Mouse (Mus musculus): ENCODE measurements around the gene Gm12216. TPM values are rescaled to one million over a fixed set of nuclear protein-coding genes. Genes with fewer than 3 reads are reported as not detected.

Gm12216 gene
- polyA plus RNA-seq, 1 experiment from 2014 or later, result 1.7 TPM

- Histone ChIP-seq H3K27ac (ENCODE audit: low read length) (no peak overlapping the region), H3K9me3 (ENCODE audit: control insufficient read depth, low read length) (no peaks in the 10 kb centered on the region), H3K9ac (ENCODE audit: low read depth, low read length) (no peak overlapping the region), H3K36me3 (ENCODE audit: control insufficient read depth, insufficient read depth, low read length) (no peaks in the 10 kb centered on the region), H3K4me3 (ENCODE audit: low read length) (no peak overlapping the region), H3K4me2 (ENCODE audit: low read depth, low read length) (no peak overlapping the region), H3K4me1 (ENCODE audit: control insufficient read depth, insufficient read depth, low read length) (peaks cover 16% of the 10 kb centered on the region), H3K27me3 (replicated peaks; ENCODE audit: control insufficient read depth, insufficient read depth, low read length) (no peaks in the 10 kb centered on the region)
- 76% methylated on average over 12 of the region's 12 CpGs for WGBS
- no peak for ATAC-seq
Observed at GRCm38 (mm10) chr11:53803093-53803492, 56.0 kb downstream of the Gm12216 start.

- no peak overlapping the region for H3K27ac ChIP-seq (ENCODE audit: low read length)
- H3K27me3 ChIP-seq (replicated peaks; ENCODE audit: control insufficient read depth, insufficient read depth, low read length), result no peaks in the 10 kb centered on the region
- H3K9ac ChIP-seq (ENCODE audit: low read depth, low read length), result no peak overlapping the region
- 71% methylated on average over 5 of the region's 5 CpGs for WGBS
- H3K9me3 ChIP-seq (ENCODE audit: control insufficient read depth, low read length), result no peaks in the 10 kb centered on the region
- H3K4me2 ChIP-seq (ENCODE audit: low read depth, low read length), result no peak overlapping the region
- no peak overlapping the region for H3K4me3 ChIP-seq (ENCODE audit: low read length)
- H3K36me3 ChIP-seq (ENCODE audit: control insufficient read depth, insufficient read depth, low read length), result no peaks in the 10 kb centered on the region
- H3K4me1 ChIP-seq (ENCODE audit: control insufficient read depth, insufficient read depth, low read length), result peaks cover 28% of the 10 kb centered on the region
- ATAC-seq, result no peak
Observed at GRCm38 (mm10) chr11:53800975-53801374, 58.1 kb downstream of the Gm12216 start.

GRCm38 (mm10) chr11:53800036-53800435, 59.0 kb downstream of the Gm12216 start:
- ATAC-seq, result no peak
- peaks cover 32% of the 10 kb centered on the region for H3K4me1 ChIP-seq (ENCODE audit: control insufficient read depth, insufficient read depth, low read length)
- no peaks in the 10 kb centered on the region for H3K9me3 ChIP-seq (ENCODE audit: control insufficient read depth, low read length)
- H3K4me2 ChIP-seq (ENCODE audit: low read depth, low read length), result no peak overlapping the region
- 65% methylated on average over 4 of the region's 4 CpGs for WGBS
- no peak overlapping the region for H3K27ac ChIP-seq (ENCODE audit: low read length)
- H3K36me3 ChIP-seq (ENCODE audit: control insufficient read depth, insufficient read depth, low read length), result no peaks in the 10 kb centered on the region
- no peaks in the 10 kb centered on the region for H3K27me3 ChIP-seq (replicated peaks; ENCODE audit: control insufficient read depth, insufficient read depth, low read length)
- H3K9ac ChIP-seq (ENCODE audit: low read depth, low read length), result no peak overlapping the region
- H3K4me3 ChIP-seq (ENCODE audit: low read length), result no peak overlapping the region

GRCm38 (mm10) chr11:53798041-53798711, 60.9 kb downstream of the Gm12216 start:
- Histone ChIP-seq H3K36me3 (ENCODE audit: control insufficient read depth, insufficient read depth, low read length) (no peaks in the 10 kb centered on the region), H3K9ac (ENCODE audit: low read depth, low read length) (no peak overlapping the region), H3K4me2 (ENCODE audit: low read depth, low read length) (no peak overlapping the region), H3K4me1 (ENCODE audit: control insufficient read depth, insufficient read depth, low read length) (peaks cover 38% of the 10 kb centered on the region), H3K27me3 (replicated peaks; ENCODE audit: control insufficient read depth, insufficient read depth, low read length) (no peaks in the 10 kb centered on the region), H3K27ac (ENCODE audit: low read length) (peak overlapping the region; percentile 73), H3K9me3 (ENCODE audit: control insufficient read depth, low read length) (no peaks in the 10 kb centered on the region), H3K4me3 (ENCODE audit: low read length) (no peak overlapping the region)
- no peak; the same call in 1 of the 2 replicates for ATAC-seq
- WGBS, result 72% methylated on average over 10 of the region's 10 CpGs

- ATAC-seq, result peak; percentile 78
- H3K27me3 ChIP-seq (replicated peaks; ENCODE audit: control insufficient read depth, insufficient read depth, low read length), result no peaks in the 10 kb centered on the region
- peak overlapping the region; percentile 94 for H3K27ac ChIP-seq (ENCODE audit: low read length)
- H3K4me3 ChIP-seq (ENCODE audit: low read length), result no peak overlapping the region
- H3K9me3 ChIP-seq (ENCODE audit: control insufficient read depth, low read length), result no peaks in the 10 kb centered on the region
- peaks cover 35% of the 10 kb centered on the region for H3K4me1 ChIP-seq (ENCODE audit: control insufficient read depth, insufficient read depth, low read length)
- H3K36me3 ChIP-seq (ENCODE audit: control insufficient read depth, insufficient read depth, low read length), result no peaks in the 10 kb centered on the region
- WGBS, result 44% methylated on average over 6 of the region's 6 CpGs
- H3K9ac ChIP-seq (ENCODE audit: low read depth, low read length), result no peak overlapping the region
- H3K4me2 ChIP-seq (ENCODE audit: low read depth, low read length), result no peak overlapping the region
Observed at GRCm38 (mm10) chr11:53797386-53797920, 61.6 kb downstream of the Gm12216 start.

GRCm38 (mm10) chr11:53796409-53797151, 62.5 kb downstream of the Gm12216 start:
- H3K9ac ChIP-seq (ENCODE audit: low read depth, low read length), result peak overlapping the region; percentile 52
- peaks cover 35% of the 10 kb centered on the region for H3K4me1 ChIP-seq (ENCODE audit: control insufficient read depth, insufficient read depth, low read length)
- no peaks in the 10 kb centered on the region for H3K36me3 ChIP-seq (ENCODE audit: control insufficient read depth, insufficient read depth, low read length)
- no peaks in the 10 kb centered on the region for H3K27me3 ChIP-seq (replicated peaks; ENCODE audit: control insufficient read depth, insufficient read depth, low read length)
- H3K27ac ChIP-seq (ENCODE audit: low read length), result peak overlapping the region; percentile 94
- peak overlapping the region; percentile 45 for H3K4me2 ChIP-seq (ENCODE audit: low read depth, low read length)
- ATAC-seq, result peak; percentile 50; the same call in 1 of the 2 replicates
- 33% methylated on average over 12 of the region's 12 CpGs for WGBS
- H3K4me3 ChIP-seq (ENCODE audit: low read length), result peak overlapping the region; percentile 18
- H3K9me3 ChIP-seq (ENCODE audit: control insufficient read depth, low read length), result no peaks in the 10 kb centered on the region

- Histone ChIP-seq H3K27me3 (replicated peaks; ENCODE audit: control insufficient read depth, insufficient read depth, low read length) (no peaks in the 10 kb centered on the region), H3K27ac (ENCODE audit: low read length) (peak overlapping the region; percentile 94), H3K9me3 (ENCODE audit: control insufficient read depth, low read length) (no peaks in the 10 kb centered on the region), H3K9ac (ENCODE audit: low read depth, low read length) (no peak overlapping the region), H3K4me2 (ENCODE audit: low read depth, low read length) (no peak overlapping the region), H3K4me3 (ENCODE audit: low read length) (no peak overlapping the region), H3K36me3 (ENCODE audit: control insufficient read depth, insufficient read depth, low read length) (no peaks in the 10 kb centered on the region), H3K4me1 (ENCODE audit: control insufficient read depth, insufficient read depth, low read length) (peaks cover 35% of the 10 kb centered on the region)
- WGBS, result 61% methylated on average over 8 of the region's 8 CpGs
- peak; percentile 26 for ATAC-seq
Observed at GRCm38 (mm10) chr11:53795813-53796212, 63.2 kb downstream of the Gm12216 start.

- 34% methylated on average over 25 of the region's 25 CpGs for WGBS
- H3K36me3 ChIP-seq (ENCODE audit: control insufficient read depth, insufficient read depth, low read length), result no peaks in the 10 kb centered on the region
- peak overlapping the region; percentile 20 for H3K4me2 ChIP-seq (ENCODE audit: low read depth, low read length)
- H3K27me3 ChIP-seq (replicated peaks; ENCODE audit: control insufficient read depth, insufficient read depth, low read length), result no peaks in the 10 kb centered on the region
- peak; percentile 38 for ATAC-seq
- peaks cover 35% of the 10 kb centered on the region for H3K4me1 ChIP-seq (ENCODE audit: control insufficient read depth, insufficient read depth, low read length)
- peak overlapping the region; percentile 94 for H3K27ac ChIP-seq (ENCODE audit: low read length)
- no peaks in the 10 kb centered on the region for H3K9me3 ChIP-seq (ENCODE audit: control insufficient read depth, low read length)
- H3K9ac ChIP-seq (ENCODE audit: low read depth, low read length), result peak overlapping the region; percentile 59
- no peak overlapping the region for H3K4me3 ChIP-seq (ENCODE audit: low read length)
Observed at GRCm38 (mm10) chr11:53794671-53795557, 64.1 kb downstream of the Gm12216 start.

GRCm38 (mm10) chr11:53794015-53794414, 65.0 kb downstream of the Gm12216 start:
- no peak overlapping the region for H3K4me3 ChIP-seq (ENCODE audit: low read length)
- no peak for ATAC-seq
- H3K4me1 ChIP-seq (ENCODE audit: control insufficient read depth, insufficient read depth, low read length), result peaks cover 35% of the 10 kb centered on the region
- H3K27me3 ChIP-seq (replicated peaks; ENCODE audit: control insufficient read depth, insufficient read depth, low read length), result no peaks in the 10 kb centered on the region
- no peak overlapping the region for H3K9ac ChIP-seq (ENCODE audit: low read depth, low read length)
- peak overlapping the region; percentile 94 for H3K27ac ChIP-seq (ENCODE audit: low read length)
- WGBS, result 70% methylated on average over 3 of the region's 3 CpGs
- no peaks in the 10 kb centered on the region for H3K36me3 ChIP-seq (ENCODE audit: control insufficient read depth, insufficient read depth, low read length)
- H3K4me2 ChIP-seq (ENCODE audit: low read depth, low read length), result no peak overlapping the region
- no peaks in the 10 kb centered on the region for H3K9me3 ChIP-seq (ENCODE audit: control insufficient read depth, low read length)
